Mouse (Mus musculus): Measurements from ENCODE around the gene Ntn1.

Gene Ntn1

DNA sequence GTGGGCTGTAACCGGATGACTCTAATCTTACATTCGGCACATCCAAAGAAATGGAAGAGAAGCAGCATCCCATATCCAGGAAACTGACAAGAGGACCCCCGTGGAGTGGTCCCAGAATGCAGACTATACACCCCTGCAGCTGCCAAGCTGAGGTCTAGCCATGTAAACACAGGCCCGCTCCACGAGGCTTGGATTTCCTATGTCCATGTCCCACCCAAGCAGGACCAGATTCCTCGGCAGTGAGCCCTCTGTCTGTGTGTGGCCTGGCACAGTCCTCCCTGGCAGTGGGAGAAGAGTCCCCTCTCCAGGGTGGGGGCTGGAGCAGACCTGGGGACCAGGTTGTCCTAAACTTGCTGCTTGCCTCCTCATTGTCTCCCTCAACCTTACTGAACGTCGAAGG is 213.4 kb downstream of the Ntn1 start:
- no peak for DNase-seq (ENCODE audit: low read depth)

DNA sequence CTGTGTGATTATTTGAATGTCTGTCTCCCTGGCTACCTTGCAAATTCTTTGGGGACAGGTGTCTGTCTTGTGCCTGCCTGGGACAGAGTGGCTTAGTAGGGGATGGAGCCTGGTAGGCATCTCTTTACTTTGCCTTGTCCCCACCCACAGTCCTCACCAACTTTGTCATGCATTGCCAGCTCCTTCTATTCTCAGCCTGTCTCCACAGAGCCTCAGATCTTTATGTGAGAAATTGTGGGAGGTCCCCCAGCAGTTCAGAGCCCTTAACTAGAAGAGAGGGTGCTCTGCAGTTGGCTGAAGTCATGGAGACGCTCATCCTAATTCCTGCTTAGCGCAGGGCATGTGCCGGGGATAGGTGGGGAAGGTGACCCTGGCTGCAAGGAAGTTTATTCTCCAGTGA is 215.0 kb downstream of the Ntn1 start:
- DNase-seq (ENCODE audit: low read depth), result no peak

DNA sequence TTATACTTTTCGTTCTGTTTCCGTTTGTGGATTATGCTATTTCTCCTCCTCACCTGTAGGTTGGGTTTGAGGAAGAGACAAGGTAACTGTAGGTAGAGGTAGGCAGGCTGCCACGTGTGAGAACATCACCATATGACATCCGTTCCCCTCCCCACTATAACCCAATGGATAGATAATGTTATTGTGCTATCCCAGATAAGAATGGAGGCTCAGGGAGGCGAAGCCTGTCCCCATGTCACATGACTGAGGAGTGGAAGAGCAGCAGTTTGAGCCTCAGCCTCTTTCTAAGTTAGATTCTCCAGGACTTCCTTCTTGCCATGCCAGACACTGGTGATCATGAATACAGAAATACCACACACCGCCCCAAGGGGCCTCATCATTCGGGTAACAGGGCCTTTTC is 223.2 kb downstream of the Ntn1 start:
- DNase-seq (ENCODE audit: low read depth), result no peak

DNA sequence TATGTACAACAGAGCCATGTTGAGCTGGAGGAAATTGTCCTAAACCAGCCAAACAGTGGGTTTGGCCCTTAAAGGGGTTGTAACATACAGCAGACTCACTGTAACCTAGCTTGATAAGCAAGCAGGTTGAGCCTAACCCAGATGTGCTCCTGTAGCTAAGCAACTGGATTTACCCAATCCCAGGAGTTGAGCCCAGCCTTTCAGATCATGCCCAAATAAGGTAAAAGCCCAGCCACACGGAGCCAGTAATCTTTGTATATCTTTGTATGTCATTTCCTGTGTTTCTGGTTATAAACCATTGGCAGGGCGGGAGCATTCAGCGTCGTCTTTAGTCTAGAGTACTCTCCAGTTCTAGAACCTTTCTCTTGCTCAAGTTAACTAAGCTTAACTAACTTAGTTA is 224.1 kb downstream of the Ntn1 start:
- DNase-seq (ENCODE audit: low read depth), result no peak

DNA sequence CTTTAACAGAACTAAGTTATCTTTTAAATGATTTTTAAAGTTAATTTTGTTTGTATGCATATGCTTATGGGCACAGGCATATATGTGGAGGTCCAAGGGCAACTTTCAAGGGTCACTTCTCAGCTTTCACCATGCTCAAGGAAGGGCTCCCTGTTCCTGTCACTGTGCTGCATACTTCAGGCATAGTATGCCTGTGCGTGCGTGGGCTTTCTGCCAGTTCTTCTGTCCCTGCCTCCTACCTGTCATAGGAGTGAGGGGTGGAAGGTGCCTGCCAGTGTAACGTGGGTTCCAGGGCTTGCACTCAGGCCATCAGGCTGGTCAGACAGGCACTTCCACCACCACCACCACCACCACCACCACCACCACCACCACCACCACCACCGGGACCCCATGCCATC is 228.0 kb downstream of the Ntn1 start:
- no peak for DNase-seq (ENCODE audit: low read depth)

DNA sequence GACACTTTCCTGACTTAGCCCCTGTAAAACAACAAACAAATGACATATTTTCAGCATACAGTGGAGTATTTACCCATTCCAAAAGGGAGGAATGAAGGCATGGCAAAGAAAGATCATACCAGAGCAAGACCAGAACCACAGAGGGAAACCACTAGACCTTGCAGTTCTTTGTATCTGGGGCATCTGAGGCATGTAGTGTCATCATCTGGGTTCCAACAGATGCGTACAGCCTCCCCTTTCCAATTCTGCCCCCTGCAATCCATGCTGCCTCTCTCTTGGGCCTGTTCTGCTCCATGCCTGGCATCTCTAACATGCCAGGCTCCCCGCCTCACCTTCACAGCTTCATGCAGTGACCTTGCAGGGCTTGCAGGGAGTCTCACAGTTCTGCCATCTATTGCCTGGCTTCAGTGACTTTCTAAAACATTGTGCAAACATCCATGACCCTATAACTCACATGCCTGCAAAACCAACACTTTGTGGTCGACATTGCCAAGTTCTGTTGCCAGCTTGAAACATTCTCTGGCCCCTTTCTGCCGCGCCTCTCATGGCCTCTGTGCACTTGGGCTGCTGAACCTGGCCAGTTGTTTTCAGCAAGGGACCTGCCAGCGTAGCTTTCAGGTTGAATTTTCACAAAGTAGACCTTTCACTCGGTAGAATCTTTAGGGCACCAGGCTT is 228.5 kb downstream of the Ntn1 start:
- peak; percentile 41 for DNase-seq (ENCODE audit: low read depth)

DNA sequence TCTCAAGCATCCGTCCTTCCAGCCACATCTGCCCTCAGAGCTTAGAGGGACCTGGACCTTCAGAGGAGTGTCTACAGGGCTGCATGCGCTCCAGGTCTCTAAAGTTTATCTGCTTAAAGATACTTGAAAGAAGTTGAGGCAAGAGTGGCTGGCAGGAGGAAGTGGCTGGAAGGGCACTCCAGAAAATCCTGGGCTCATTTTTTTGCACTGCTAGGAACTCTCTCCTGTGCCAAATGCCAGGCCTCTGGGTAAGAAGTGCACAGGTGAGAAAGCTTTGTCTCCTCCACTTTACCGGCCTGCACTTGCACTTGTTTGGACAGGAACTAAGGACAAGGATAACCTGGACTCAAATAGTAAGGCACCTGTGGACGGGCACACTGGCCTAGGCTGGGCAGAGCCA is 232.2 kb downstream of the Ntn1 start:
- DNase-seq (ENCODE audit: low read depth), result no peak

DNA sequence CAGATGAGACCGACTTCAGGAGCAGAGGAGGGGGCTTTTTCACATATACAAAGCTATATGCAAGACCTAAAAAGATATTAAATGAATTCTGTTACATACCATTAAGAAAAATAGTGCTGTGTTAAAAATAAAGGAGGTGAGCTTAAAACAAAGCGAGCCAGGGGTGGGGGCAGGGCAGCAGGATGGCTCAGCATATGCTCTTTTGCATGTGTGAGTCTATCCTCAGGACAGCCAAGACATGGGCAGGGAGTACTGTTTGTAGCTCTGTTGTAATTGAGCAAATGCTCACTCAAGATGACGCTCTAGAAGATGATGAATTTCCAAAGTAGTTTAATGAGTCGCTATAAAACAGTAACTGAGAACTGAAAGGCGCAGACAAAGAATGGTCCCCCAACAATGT is 236.2 kb downstream of the Ntn1 start:
- no peak for DNase-seq (ENCODE audit: low read depth)

DNA sequence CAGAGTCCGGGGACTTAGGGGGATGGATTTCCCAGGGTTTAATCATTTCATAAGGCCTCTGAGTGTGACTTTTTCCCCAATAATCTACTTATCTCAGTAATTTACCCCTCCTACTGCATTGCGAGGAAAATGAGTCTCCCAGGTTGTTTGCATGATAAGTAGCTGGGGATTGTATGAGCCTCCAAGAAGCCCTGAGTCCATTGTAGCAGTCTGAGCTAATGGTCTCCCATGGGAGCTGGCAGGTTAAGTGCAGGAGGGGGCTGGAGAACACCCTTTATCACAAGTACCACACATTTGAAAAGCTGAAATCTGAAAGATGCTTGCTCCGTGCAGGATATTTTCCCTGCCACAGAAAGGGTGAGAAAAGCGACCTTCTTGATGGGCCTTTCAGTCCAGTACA is 240.8 kb downstream of the Ntn1 start:
- DNase-seq (ENCODE audit: low read depth), result no peak
